Mouse (Mus musculus) CH12.LX (cell line): ENCODE data around the gene Rc3h1. TPM values are rescaled to one million over a fixed set of nuclear protein-coding genes. Genes with fewer than 3 reads are reported as not detected.

ENCODE experiments used
- DNase-seq: peaks from one replicate; pipeline ENCODE4 v3.0.0-alpha.2; 2013; ENCODE audit errors: extremely low read depth
- H3K27ac ChIP-seq: 2 replicates; pipeline ENCODE4 v1.5.1; 2012; ENCODE audit warnings: low read depth, mild to moderate bottlenecking, control low read depth, moderate library complexity; ENCODE audit not compliant: insufficient read depth
- H3K27me3 ChIP-seq: replicated peaks from 2 replicates; pipeline ENCODE3; 2012; ENCODE audit warnings: inconsistent platforms
- H3K36me3 ChIP-seq, 2 experiments: replicated peaks in 1 of 2; 2 replicates each; pipeline versions ENCODE3 to v1.6.1; 2012; ENCODE audit warnings: inconsistent platforms in 1 of 2, low read length in 1 of 2, mild to moderate bottlenecking in 1 of 2, mixed read lengths in 1 of 2, moderate library complexity in 1 of 2; ENCODE audit not compliant: control insufficient read depth in 1 of 2, insufficient read depth in 1 of 2
- H3K4me1 ChIP-seq, 2 experiments: 2 replicates each; pipeline ENCODE4 v1.6.1; 2012; ENCODE audit warnings: inconsistent platforms in 1 of 2, moderate library complexity in 1 of 2; ENCODE audit not compliant: insufficient read depth in 2 of 2, control insufficient read depth in 1 of 2
- H3K4me2 ChIP-seq: 2 replicates; pipeline ENCODE4 v1.6.1; 2012; ENCODE audit warnings: low read depth, mild to moderate bottlenecking, control low read depth; ENCODE audit not compliant: poor library complexity, insufficient read depth, severe bottlenecking
- H3K4me3 ChIP-seq, 3 experiments: fragments of 150-350 bp in 1 of 3; sonication (generic) in 1 of 3; replicated peaks in 1 of 3; 2 replicates each; pipeline versions ENCODE3 to v1.5.1; 2011 to 2012; ENCODE audit warnings: low read depth in 2 of 3, low read length in 2 of 3, mild to moderate bottlenecking in 2 of 3, moderate library complexity in 2 of 3, control low read depth in 1 of 3, improper control_type of control experiment in 1 of 3, inconsistent platforms in 1 of 3, mixed read lengths in 1 of 3; ENCODE audit not compliant: poor library complexity in 1 of 3
- H3K79me2 ChIP-seq: replicated peaks from 2 replicates; pipeline ENCODE4 v1.6.1; 2012; ENCODE audit warnings: mild to moderate bottlenecking, moderate library complexity; ENCODE audit not compliant: control insufficient read depth, poor library complexity, insufficient read depth, severe bottlenecking; ENCODE audit errors: extremely low read depth
- H3K9ac ChIP-seq: 2 replicates; pipeline ENCODE4 v1.6.1; 2012; ENCODE audit warnings: low read depth, mild to moderate bottlenecking, control low read depth, moderate library complexity; ENCODE audit not compliant: insufficient read depth
- H3K9me3 ChIP-seq: replicated peaks from 2 replicates; pipeline ENCODE3; 2012; ENCODE audit warnings: low read length, inconsistent platforms, mixed read lengths
- BHLHE40 ChIP-seq: IDR thresholded peaks from 2 replicates; pipeline ENCODE4 v1.6.1; 2011; ENCODE audit warnings: mild to moderate bottlenecking, low read depth, low read length, improper control_type of control experiment
- CHD1 ChIP-seq: IDR thresholded peaks from 2 replicates; pipeline ENCODE4 v1.6.1; 2012; ENCODE audit warnings: low read depth, low read length, improper control_type of control experiment, inconsistent platforms
- CHD2 ChIP-seq: IDR thresholded peaks from 2 replicates; pipeline ENCODE4 v1.6.1; 2011; ENCODE audit warnings: low read length, improper control_type of control experiment
- CTCF ChIP-seq, 2 experiments: IDR thresholded peaks in 1 of 2; conservative IDR thresholded peaks in 1 of 2; 2 replicates each; pipeline ENCODE4 v1.5.1; 2011 to 2012; ENCODE audit warnings: low read depth in 2 of 2, low read length in 2 of 2, improper control_type of control experiment in 1 of 2, inconsistent platforms in 1 of 2, mild to moderate bottlenecking in 1 of 2, moderate library complexity in 1 of 2
- ELF1 ChIP-seq: IDR thresholded peaks from 2 replicates; pipeline ENCODE4 v1.6.1; 2014; ENCODE audit warnings: low read depth, mild to moderate bottlenecking, inconsistent platforms, low read length, improper control_type of control experiment
- EP300 ChIP-seq: IDR thresholded peaks from 2 replicates; pipeline ENCODE4 v1.6.1; 2011; ENCODE audit warnings: low read length, improper control_type of control experiment
- ETS1 ChIP-seq: conservative IDR thresholded peaks from 2 replicates; pipeline ENCODE4 v1.6.1; 2012; ENCODE audit warnings: low read depth, mild to moderate bottlenecking, inconsistent platforms, low read length, improper control_type of control experiment, moderate library complexity
- GABPA ChIP-seq: IDR thresholded peaks from 2 replicates; pipeline ENCODE4 v1.6.1; 2012; ENCODE audit warnings: low read depth, low read length, improper control_type of control experiment, inconsistent platforms; ENCODE audit not compliant: insufficient replicate concordance
- HCFC1 ChIP-seq: IDR thresholded peaks from 2 replicates; pipeline ENCODE4 v1.6.1; 2012; ENCODE audit warnings: low read depth, mild to moderate bottlenecking, inconsistent platforms, low read length, improper control_type of control experiment
- IRF4 ChIP-seq: IDR thresholded peaks from 2 replicates; pipeline ENCODE4 v1.6.1; 2014; ENCODE audit warnings: low read depth, mild to moderate bottlenecking, inconsistent platforms, low read length, improper control_type of control experiment
- JUN ChIP-seq: IDR thresholded peaks from 2 replicates; pipeline ENCODE4 v1.6.1; 2011; ENCODE audit warnings: low read depth, mild to moderate bottlenecking, low read length, improper control_type of control experiment, moderate library complexity; ENCODE audit not compliant: insufficient read depth
- KAT2A ChIP-seq: IDR thresholded peaks from 2 replicates; pipeline ENCODE4 v1.6.1; 2012; ENCODE audit warnings: low read length, improper control_type of control experiment, inconsistent platforms; ENCODE audit not compliant: insufficient replicate concordance
- MAZ ChIP-seq: IDR thresholded peaks from 2 replicates; pipeline ENCODE4 v1.6.1; 2012; ENCODE audit warnings: low read depth, mild to moderate bottlenecking, inconsistent platforms, low read length, improper control_type of control experiment, moderate library complexity
- MEF2A ChIP-seq: IDR thresholded peaks from 2 replicates; pipeline ENCODE4 v1.6.1; 2014; ENCODE audit warnings: low read depth, mild to moderate bottlenecking, inconsistent platforms, low read length, improper control_type of control experiment, borderline replicate concordance
- MXI1 ChIP-seq: IDR thresholded peaks from 2 replicates; pipeline ENCODE4 v1.6.1; 2011; ENCODE audit warnings: mild to moderate bottlenecking, low read depth, low read length, improper control_type of control experiment
- MYC ChIP-seq: IDR thresholded peaks from 2 replicates; pipeline ENCODE4 v1.6.1; 2011; ENCODE audit warnings: low read depth, mild to moderate bottlenecking, improper control_type of control experiment, low read length
- NELFE ChIP-seq: IDR thresholded peaks from 2 replicates; pipeline ENCODE4 v1.6.1; 2011; ENCODE audit warnings: low read depth, low read length, improper control_type of control experiment
- NRF1 ChIP-seq: IDR thresholded peaks from 2 replicates; pipeline ENCODE4 v1.6.1; 2014; ENCODE audit warnings: low read depth, mild to moderate bottlenecking, inconsistent platforms, low read length, improper control_type of control experiment, moderate library complexity
- POLR2AphosphoS2 ChIP-seq: IDR thresholded peaks from 2 replicates; pipeline ENCODE4 v1.6.1; 2011; ENCODE audit warnings: low read depth, low read length, improper control_type of control experiment
- RAD21 ChIP-seq: IDR thresholded peaks from 2 replicates; pipeline ENCODE4 v1.6.1; 2011; ENCODE audit warnings: low read depth, mild to moderate bottlenecking, low read length, improper control_type of control experiment, moderate library complexity
- SIN3A ChIP-seq: IDR thresholded peaks from 2 replicates; pipeline ENCODE4 v1.6.1; 2012; ENCODE audit warnings: low read length, improper control_type of control experiment, inconsistent platforms
- SMC3 ChIP-seq: IDR thresholded peaks from 2 replicates; pipeline ENCODE4 v1.6.1; 2011; ENCODE audit warnings: low read depth, low read length, improper control_type of control experiment
- TCF12 ChIP-seq: IDR thresholded peaks from 2 replicates; pipeline ENCODE4 v1.6.1; 2014; ENCODE audit warnings: low read depth, mild to moderate bottlenecking, inconsistent platforms, low read length, improper control_type of control experiment
- UBTF ChIP-seq: IDR thresholded peaks from 2 replicates; pipeline ENCODE4 v1.6.1; 2012; ENCODE audit warnings: low read depth, mild to moderate bottlenecking, inconsistent platforms, low read length, improper control_type of control experiment, moderate library complexity
- USF1 ChIP-seq: IDR thresholded peaks from 2 replicates; pipeline ENCODE4 v1.6.1; 2014; ENCODE audit warnings: low read depth, mild to moderate bottlenecking, inconsistent platforms, low read length, improper control_type of control experiment
- ZC3H11A ChIP-seq: IDR thresholded peaks from 2 replicates; pipeline ENCODE4 v1.6.1; 2012; ENCODE audit warnings: low read depth, mild to moderate bottlenecking, inconsistent platforms, low read length, improper control_type of control experiment
- ZKSCAN1 ChIP-seq: IDR thresholded peaks from 2 replicates; pipeline ENCODE4 v1.6.1; 2012; ENCODE audit warnings: low read depth, inconsistent platforms, low read length, improper control_type of control experiment, borderline replicate concordance
- dilution Hi-C: fragments of 300-500 bp; cut with MboI; formaldehyde crosslinking; loops from 2 replicates; pipeline ENCODE4 v1.14.3; 2020; ENCODE audit warnings: low sequenced_read_pairs; ENCODE audit not compliant: extremely low pct_unique_long_range_greater_than_20kb, extremely low pct_ligation_motif_present
- in situ Hi-C: fragments of 300-500 bp; cut with MboI; formaldehyde crosslinking; loops from 3 replicates; pipeline ENCODE4 v1.14.3; 2019; ENCODE audit warnings: low sequenced_read_pairs, low pct_ligation_motif_present, low pct_unique_long_range_greater_than_20kb, mixed read lengths
- polyA plus RNA-seq: library from polyadenylated mRNA; unstranded; fragments of >175 nt; gene quantifications from 2 replicates; pipeline ENCODE4 v1.2.1, GENCODE M21; 2012; ENCODE audit warnings: low read depth; ENCODE audit not compliant: insufficient read length
- total RNA-seq, 2 experiments: library from RNA; depleted of rRNA; stranded (reverse); fragments of 300-350 nt in 1 of 2; fragments of >200 nt in 1 of 2; gene quantifications; 2 replicates each; pipeline ENCODE4 v1.2.3; 2012 to 2014

Gene Rc3h1
- total and polyA plus RNA-seq, 3 experiments = 17.8 to 22.5 (median 21.7) TPM

- Histone ChIP-seq H3K4me1 (peaks cover 23 to 61% of the 10 kb centered on the region in 2 experiments), H3K9ac (peak overlapping the region; percentile 62), H3K4me2 (peak overlapping the region; percentile 53), H3K36me3 (peaks cover 11 to 39% of the 10 kb centered on the region in 2 experiments), H3K79me2 (peaks cover 40% of the 10 kb centered on the region), H3K4me3 (peak overlapping the region; percentile 41 to 71 (median 60)), H3K9me3 (no peaks in the 10 kb centered on the region), H3K27me3 (no peaks in the 10 kb centered on the region), H3K27ac (peak overlapping the region; percentile 83; the same call in 1 of the 2 replicates)
- dilution Hi-C loops (no loop called here), in situ Hi-C loops (no loop called here)
- no peak for DNase-seq
- TF ChIP-seq MEF2A = no peak
- TF ChIP-seq ZC3H11A = no peak
- 0 out of 2 replicates have a peak, but pooled peaks have one; percentile 20 for TF ChIP-seq SIN3A
- no peak for TF ChIP-seq RAD21
- peak; percentile 62; the same call in 1 of the 2 replicates for TF ChIP-seq ZKSCAN1
- TF ChIP-seq ELF1 = 0 out of 2 replicates have a peak, but pooled peaks have one; percentile 10
- no peak for TF ChIP-seq JUN
- 0 out of 2 replicates have a peak, but pooled peaks have one; percentile 8 for TF ChIP-seq MXI1
- no peak for TF ChIP-seq MYC
- TF ChIP-seq UBTF = 0 out of 2 replicates have a peak, but pooled peaks have one; percentile 8
- TF ChIP-seq BHLHE40 = no peak
These were observed 80.8 kb downstream of the Rc3h1 start for GRCm38 (mm10) chr1:160986881-160987635.

GRCm38 (mm10) chr1:160989395-160989794, 83.2 kb downstream of the Rc3h1 start:
- dilution Hi-C loops = no loop called here
- Histone ChIP-seq H3K79me2 (peaks cover 40% of the 10 kb centered on the region), H3K27ac (peak overlapping the region; percentile 83), H3K9ac (no peak overlapping the region), H3K36me3 (peaks cover 34 to 63% of the 10 kb centered on the region in 2 experiments), H3K9me3 (no peaks in the 10 kb centered on the region), H3K27me3 (no peaks in the 10 kb centered on the region), H3K4me3 (peak overlapping the region; percentile 28 to 40 (median 40)), H3K4me1 (peaks cover 8 to 38% of the 10 kb centered on the region in 2 experiments; a peak in 3 of 4 replicates), H3K4me2 (peak overlapping the region; percentile 53)
- TF ChIP-seq SMC3 (peak; percentile 49), CHD1 (no peak), GABPA (no peak), MXI1 (peak; percentile 56; the same call in 1 of the 2 replicates), SIN3A (peak; percentile 77), MAZ (peak; percentile 79), TCF12 (peak; percentile 76), BHLHE40 (peak; percentile 47; the same call in 1 of the 2 replicates), RAD21 (peak; percentile 60), IRF4 (peak; percentile 76), NRF1 (0 out of 2 replicates have a peak, but pooled peaks have one; percentile 4), UBTF (no peak), KAT2A (peak; percentile 84), CHD2 (0 out of 2 replicates have a peak, but pooled peaks have one; percentile 3), HCFC1 (0 out of 2 replicates have a peak, but pooled peaks have one; percentile 20), MYC (0 out of 2 replicates have a peak, but pooled peaks have one; percentile 12), POLR2AphosphoS2 (no peak; the same call in 1 of the 2 replicates), NELFE (0 out of 2 replicates have a peak, but pooled peaks have one; percentile 14), ELF1 (0 out of 2 replicates have a peak, but pooled peaks have one; percentile 19), USF1 (no peak), EP300 (peak; percentile 66; the same call in 1 of the 2 replicates), CTCF (conservative IDR thresholded peaks at IDR 0.05 in 1 of 2, IDR thresholded peaks at IDR 0.05 in 1 of 2; ENCODE audit: low read depth in 2 of 2, low read length in 2 of 2) (peak; percentile 34 to 73; a peak in 3 of 4 replicates), ETS1 (peak; percentile 58)
- peak; percentile 96 for DNase-seq
- in situ Hi-C loops = no loop called here
